Mouse (Mus musculus): ENCODE data around the gene Gm3409. TPM values are rescaled to one million over a fixed set of nuclear protein-coding genes. Genes with fewer than 3 reads are reported as not detected.
"Not testable (repeated sequence)": the region's sequence is repeated elsewhere in the genome, so short reads cannot be mapped to it uniquely, and the experiment has no call there.

Gene Gm3409
- total RNA-seq (2014; rRNA removed) (not detected in 2 replicates), polyA plus RNA-seq (2012; rRNA removed) (not detected in 2 replicates)

- not testable (repeated sequence) for H3K27ac ChIP-seq (replicated peaks; ENCODE audit: insufficient read depth, low read depth, low read length); DNase-seq (ENCODE audit: extremely low read depth, low read depth, low spot score); H3K4me1 ChIP-seq (ENCODE audit: control insufficient read depth, insufficient read depth, low read length); H3K4me3 ChIP-seq (ENCODE audit: insufficient read depth, low read depth, low read length); H3K79me2 ChIP-seq (ENCODE audit: control insufficient read depth, insufficient read depth, low read length); H3K27me3 ChIP-seq (ENCODE audit: control insufficient read depth, insufficient read depth, low read length); H3K9ac ChIP-seq (ENCODE audit: low read depth, low read length); H3K36me3 ChIP-seq (ENCODE audit: control insufficient read depth, insufficient read depth, low read length)
- whole genome bisulfite sequencing, result 90% methylated on average over 3 of the region's 3 CpGs
These were observed at the start of gene Gm3409 for GRCm38 (mm10) chr5:146537347-146537746. Gene Gm3409 (plus strand): TSS chr5:146537647.

GRCm38 (mm10) chr5:146488959-146489358 lies 48.5 kb upstream of the Gm3409 start:
- H3K9ac ChIP-seq (ENCODE audit: low read depth, low read length); H3K27me3 ChIP-seq (ENCODE audit: control insufficient read depth, insufficient read depth, low read length); H3K4me1 ChIP-seq (ENCODE audit: control insufficient read depth, insufficient read depth, low read length); H3K79me2 ChIP-seq (ENCODE audit: control insufficient read depth, insufficient read depth, low read length); H3K36me3 ChIP-seq (ENCODE audit: control insufficient read depth, insufficient read depth, low read length); H3K4me3 ChIP-seq (ENCODE audit: insufficient read depth, low read depth, low read length); H3K27ac ChIP-seq (replicated peaks; ENCODE audit: insufficient read depth, low read depth, low read length): not testable (repeated sequence)
- 6% methylated on average over 3 of the region's 4 CpGs for WGBS
- DNase-seq (ENCODE audit: extremely low read depth, low read depth, low spot score), result peak; percentile 6

GRCm38 (mm10) chr5:146491063-146491462 lies 46.4 kb upstream of the Gm3409 start, which contains the start of gene Gm6370:
Gene Gm6370 (plus strand): TSS chr5:146491363.
- H3K27me3 ChIP-seq (ENCODE audit: control insufficient read depth, insufficient read depth, low read length); H3K79me2 ChIP-seq (ENCODE audit: control insufficient read depth, insufficient read depth, low read length); H3K4me1 ChIP-seq (ENCODE audit: control insufficient read depth, insufficient read depth, low read length); H3K9ac ChIP-seq (ENCODE audit: low read depth, low read length); H3K27ac ChIP-seq (replicated peaks; ENCODE audit: insufficient read depth, low read depth, low read length); H3K4me3 ChIP-seq (ENCODE audit: insufficient read depth, low read depth, low read length); H3K36me3 ChIP-seq (ENCODE audit: control insufficient read depth, insufficient read depth, low read length); DNase-seq (ENCODE audit: extremely low read depth, low read depth, low spot score): not testable (repeated sequence)
- no CpG with 5 or more reads among the region's 5 CpGs for WGBS

GRCm38 (mm10) chr5:146502099-146502498 lies 35.3 kb upstream of the Gm3409 start, which contains the start of gene 4930449I24Rik:
Gene 4930449I24Rik (plus strand): TSS chr5:146502399.
- WGBS, result no CpG with 5 or more reads among the region's 5 CpGs
- H3K4me3 ChIP-seq (ENCODE audit: insufficient read depth, low read depth, low read length); H3K27me3 ChIP-seq (ENCODE audit: control insufficient read depth, insufficient read depth, low read length); H3K79me2 ChIP-seq (ENCODE audit: control insufficient read depth, insufficient read depth, low read length); H3K9ac ChIP-seq (ENCODE audit: low read depth, low read length); H3K4me1 ChIP-seq (ENCODE audit: control insufficient read depth, insufficient read depth, low read length); H3K27ac ChIP-seq (replicated peaks; ENCODE audit: insufficient read depth, low read depth, low read length); DNase-seq (ENCODE audit: extremely low read depth, low read depth, low spot score); H3K36me3 ChIP-seq (ENCODE audit: control insufficient read depth, insufficient read depth, low read length): not testable (repeated sequence)

- not testable (repeated sequence) for H3K4me1 ChIP-seq (ENCODE audit: control insufficient read depth, insufficient read depth, low read length); H3K36me3 ChIP-seq (ENCODE audit: control insufficient read depth, insufficient read depth, low read length); H3K4me3 ChIP-seq (ENCODE audit: insufficient read depth, low read depth, low read length); DNase-seq (ENCODE audit: extremely low read depth, low read depth, low spot score); H3K27me3 ChIP-seq (ENCODE audit: control insufficient read depth, insufficient read depth, low read length); H3K79me2 ChIP-seq (ENCODE audit: control insufficient read depth, insufficient read depth, low read length); H3K27ac ChIP-seq (replicated peaks; ENCODE audit: insufficient read depth, low read depth, low read length); H3K9ac ChIP-seq (ENCODE audit: low read depth, low read length)
- WGBS, result 96% methylated on average over 2 of the region's 5 CpGs
These were observed 23.6 kb upstream of the Gm3409 start, which contains the start of gene Gm3402 for GRCm38 (mm10) chr5:146513823-146514222. Gene Gm3402 (plus strand): TSS chr5:146514123.

- not testable (repeated sequence) for H3K36me3 ChIP-seq (ENCODE audit: control insufficient read depth, insufficient read depth, low read length); H3K27ac ChIP-seq (replicated peaks; ENCODE audit: insufficient read depth, low read depth, low read length); H3K27me3 ChIP-seq (ENCODE audit: control insufficient read depth, insufficient read depth, low read length); H3K9ac ChIP-seq (ENCODE audit: low read depth, low read length); H3K79me2 ChIP-seq (ENCODE audit: control insufficient read depth, insufficient read depth, low read length); H3K4me1 ChIP-seq (ENCODE audit: control insufficient read depth, insufficient read depth, low read length); DNase-seq (ENCODE audit: extremely low read depth, low read depth, low spot score); H3K4me3 ChIP-seq (ENCODE audit: insufficient read depth, low read depth, low read length)
- 91% methylated on average over 3 of the region's 3 CpGs for WGBS
These were observed 11.9 kb upstream of the Gm3409 start, which contains the start of gene Gm3404 for GRCm38 (mm10) chr5:146525501-146525900. Gene Gm3404 (plus strand): TSS chr5:146525801.

GRCm38 (mm10) chr5:146555836-146556235 lies 18.4 kb downstream of the Gm3409 start, which contains the start of gene Gm3415:
Gene Gm3415 (plus strand): TSS chr5:146556136.
- H3K27ac ChIP-seq (replicated peaks; ENCODE audit: insufficient read depth, low read depth, low read length); H3K79me2 ChIP-seq (ENCODE audit: control insufficient read depth, insufficient read depth, low read length); H3K4me1 ChIP-seq (ENCODE audit: control insufficient read depth, insufficient read depth, low read length); H3K36me3 ChIP-seq (ENCODE audit: control insufficient read depth, insufficient read depth, low read length); DNase-seq (ENCODE audit: extremely low read depth, low read depth, low spot score); H3K4me3 ChIP-seq (ENCODE audit: insufficient read depth, low read depth, low read length); H3K9ac ChIP-seq (ENCODE audit: low read depth, low read length); H3K27me3 ChIP-seq (ENCODE audit: control insufficient read depth, insufficient read depth, low read length): not testable (repeated sequence)
- no CpG with 5 or more reads among the region's 3 CpGs for WGBS

All from liver, adult 2 months (tissue).